Mouse (Mus musculus): ENCODE measurements around the gene Shisa6. TPM values are rescaled to one million over a fixed set of nuclear protein-coding genes. Genes with fewer than 3 reads are reported as not detected.

Shisa6 gene
- polyA plus RNA-seq, 1 experiment from 2014 or later: 0.66 TPM

GRCm38 (mm10) chr11:66526046-66526980 is 549 bp upstream of the Shisa6 start:
- H3K4me1 ChIP-seq: peaks cover 19% of the 10 kb centered on the region
- no peaks in the 10 kb centered on the region for H3K36me3 ChIP-seq (replicated peaks)
- peak; percentile 89 for ATAC-seq (ENCODE audit: low FRiP score)
- peak overlapping the region; percentile 93 for H3K4me2 ChIP-seq
- peak overlapping the region; percentile 68 for H3K9ac ChIP-seq
- peak overlapping the region; percentile 67 for H3K4me3 ChIP-seq (replicated peaks)
- H3K27ac ChIP-seq: 0 out of 2 replicates have a peak overlapping the region, but pooled peaks have one; percentile 31
- H3K9me3 ChIP-seq: no peaks in the 10 kb centered on the region
- WGBS: under 1% methylated on average over 107 of the region's 126 CpGs
- peaks cover 79% of the 10 kb centered on the region for H3K27me3 ChIP-seq

DNA sequence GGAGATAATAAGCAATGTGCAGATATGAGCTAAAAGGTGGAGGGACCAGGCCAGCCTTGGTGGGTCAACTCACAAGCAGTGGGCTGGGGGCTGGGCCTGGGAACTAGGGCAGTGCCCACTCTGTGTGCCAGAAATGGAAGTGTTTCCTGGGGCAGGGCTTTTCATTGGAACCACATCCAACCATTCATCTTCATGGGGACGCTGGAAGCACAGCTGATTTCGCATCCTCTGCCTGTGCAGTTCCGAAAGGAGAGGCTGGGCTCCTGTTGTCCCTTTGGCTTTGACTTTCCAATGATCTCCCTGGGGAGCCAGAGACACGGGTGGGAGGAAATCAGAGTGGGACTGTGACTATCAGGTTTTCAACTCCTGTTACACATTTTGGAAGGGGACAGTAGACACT is 1.5 kb downstream of the Shisa6 start:
- Histone ChIP-seq H3K9ac (no peak overlapping the region), H3K4me2 (0 out of 2 replicates have a peak overlapping the region, but pooled peaks have one; percentile 2), H3K9me3 (no peaks in the 10 kb centered on the region), H3K27me3 (peaks cover 67% of the 10 kb centered on the region), H3K36me3 (replicated peaks) (no peaks in the 10 kb centered on the region), H3K4me1 (peaks cover 19% of the 10 kb centered on the region), H3K27ac (no peak overlapping the region), H3K4me3 (replicated peaks) (no peak overlapping the region; the same call in 1 of the 2 replicates)
- 42% methylated on average over 4 of the region's 4 CpGs for WGBS
- ATAC-seq (ENCODE audit: low FRiP score): no peak

DNA sequence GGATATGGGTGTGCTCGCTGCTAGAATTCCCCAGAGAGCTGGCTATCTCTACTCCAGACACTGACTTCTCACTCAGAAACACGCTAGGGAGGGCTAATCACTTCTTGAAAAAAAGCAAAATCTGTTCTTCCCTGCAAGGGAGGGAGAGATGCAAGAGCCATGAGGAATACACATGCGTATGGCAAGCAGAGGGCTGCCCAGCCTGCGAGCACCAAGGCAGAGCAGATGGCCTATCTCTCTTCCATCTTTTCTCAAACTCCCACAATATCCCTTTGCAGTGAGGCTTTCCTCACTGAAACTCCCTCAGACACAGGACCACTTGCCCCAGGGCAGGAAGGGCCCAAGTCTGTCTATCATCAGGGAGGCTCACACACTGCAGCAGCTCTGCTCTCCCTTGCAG is 3.4 kb downstream of the Shisa6 start:
- 78% methylated on average over 4 of the region's 4 CpGs for WGBS
- peaks cover 52% of the 10 kb centered on the region for H3K27me3 ChIP-seq
- no peak for ATAC-seq (ENCODE audit: low FRiP score)

DNA sequence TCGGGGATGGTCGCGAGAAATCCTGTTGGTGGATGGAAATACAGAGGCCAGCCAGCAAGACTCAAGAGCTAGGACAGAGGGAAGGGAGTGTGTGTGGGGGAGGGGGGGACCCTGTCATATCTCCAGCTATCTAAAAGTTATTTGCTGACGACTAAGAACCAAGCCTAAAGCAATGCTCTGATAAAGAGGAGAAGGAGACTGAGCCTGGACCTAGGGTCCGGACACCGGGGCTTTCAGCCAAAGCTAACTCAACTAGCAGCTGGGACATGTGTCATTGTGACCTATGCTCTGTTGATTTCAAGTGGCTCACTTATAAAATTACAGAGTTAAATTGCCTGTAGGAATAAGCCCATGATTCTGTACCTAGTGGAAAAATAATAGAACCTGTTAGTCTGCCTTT is 6.4 kb downstream of the Shisa6 start:
- H3K4me2 ChIP-seq: no peak overlapping the region
- no peak overlapping the region for H3K4me3 ChIP-seq (replicated peaks)
- no peaks in the 10 kb centered on the region for H3K4me1 ChIP-seq
- H3K27ac ChIP-seq: no peak overlapping the region
- no peak for ATAC-seq (ENCODE audit: low FRiP score)
- H3K36me3 ChIP-seq (replicated peaks): no peaks in the 10 kb centered on the region
- H3K9me3 ChIP-seq: no peaks in the 10 kb centered on the region
- peaks cover 24% of the 10 kb centered on the region for H3K27me3 ChIP-seq
- WGBS: 87% methylated on average over 6 of the region's 6 CpGs
- H3K9ac ChIP-seq: no peak overlapping the region

More for the DNA sequence above, 3.4 kb downstream of the Shisa6 start:
- Histone ChIP-seq H3K4me2 (no peak overlapping the region), H3K36me3 (replicated peaks) (no peaks in the 10 kb centered on the region), H3K4me3 (replicated peaks) (no peak overlapping the region), H3K27ac (no peak overlapping the region), H3K9me3 (no peaks in the 10 kb centered on the region), H3K4me1 (peaks cover 17% of the 10 kb centered on the region), H3K9ac (no peak overlapping the region)

- H3K36me3 ChIP-seq (replicated peaks): no peaks in the 10 kb centered on the region
- H3K9ac ChIP-seq: no peak overlapping the region
- ATAC-seq (ENCODE audit: low FRiP score): no peak
- WGBS: 93% methylated on average over 5 of the region's 5 CpGs
- no peaks in the 10 kb centered on the region for H3K9me3 ChIP-seq
- no peak overlapping the region for H3K27ac ChIP-seq
- H3K4me3 ChIP-seq (replicated peaks): no peak overlapping the region
- H3K4me1 ChIP-seq: no peaks in the 10 kb centered on the region
- no peaks in the 10 kb centered on the region for H3K27me3 ChIP-seq
- H3K4me2 ChIP-seq: no peak overlapping the region
Observed at GRCm38 (mm10) chr11:66514346-66514745, 11.4 kb downstream of the Shisa6 start.

DNA sequence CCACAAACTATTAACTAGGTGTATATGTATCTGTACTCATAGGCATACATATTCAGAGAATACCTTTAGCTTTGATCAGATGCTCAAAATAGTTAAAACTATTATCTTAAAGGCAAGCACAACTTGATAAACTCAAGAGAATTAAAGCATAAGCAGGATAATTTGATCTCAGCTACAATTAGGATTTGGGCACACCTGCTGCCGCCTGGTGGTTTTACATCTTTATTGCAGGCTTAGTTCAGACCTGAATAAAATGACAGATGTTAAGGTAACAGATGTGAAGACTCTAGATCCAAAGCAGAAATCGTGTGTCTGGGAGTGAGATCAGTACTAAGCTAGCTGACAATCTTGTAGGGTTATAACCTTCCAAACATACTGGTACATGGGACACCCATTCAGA is 24.8 kb downstream of the Shisa6 start:
- H3K27ac ChIP-seq: no peak overlapping the region
- 73% methylated on average over 2 of the region's 2 CpGs for WGBS

DNA sequence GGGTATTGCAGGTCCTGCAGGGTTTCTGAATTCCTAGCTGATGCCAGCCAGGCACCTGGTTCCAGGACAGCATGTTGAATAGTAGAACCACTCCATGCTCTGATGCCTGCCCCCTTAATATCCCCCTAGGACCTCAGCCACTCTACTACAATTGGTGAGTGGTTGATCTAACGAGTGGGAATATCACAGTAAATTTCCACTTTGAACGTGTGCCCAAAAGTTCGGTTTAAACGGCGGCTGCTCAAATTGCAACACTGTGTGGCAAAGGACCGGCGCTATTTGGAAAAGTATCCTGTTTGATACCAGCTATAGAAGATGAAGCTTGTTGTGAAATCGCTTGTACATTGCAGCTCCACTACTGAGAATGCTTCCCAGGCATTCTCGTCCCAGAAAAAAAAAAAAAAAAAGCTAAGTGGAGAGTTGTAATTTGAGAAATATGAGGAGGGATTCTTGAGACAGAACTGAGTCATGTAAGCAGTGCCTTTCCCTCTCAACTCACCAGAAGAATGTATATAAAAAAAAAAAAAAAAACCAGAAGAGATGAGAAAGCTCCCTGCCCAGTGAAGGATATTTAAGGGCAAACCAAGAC is 26.8 kb downstream of the Shisa6 start:
- peaks cover 3% of the 10 kb centered on the region; the same call in 1 of the 2 replicates for H3K4me1 ChIP-seq
- no peak overlapping the region for H3K4me2 ChIP-seq
- no peak overlapping the region for H3K9ac ChIP-seq
- no peak overlapping the region for H3K27ac ChIP-seq
- 86% methylated on average over 9 of the region's 9 CpGs for WGBS
- H3K36me3 ChIP-seq (replicated peaks): no peaks in the 10 kb centered on the region
- no peak for ATAC-seq (ENCODE audit: low FRiP score)
- H3K27me3 ChIP-seq: no peaks in the 10 kb centered on the region
- H3K9me3 ChIP-seq: no peaks in the 10 kb centered on the region
- no peak overlapping the region for H3K4me3 ChIP-seq (replicated peaks)

More for the DNA sequence above, 24.8 kb downstream of the Shisa6 start:
- Histone ChIP-seq H3K4me2 (no peak overlapping the region), H3K4me1 (peaks cover 3% of the 10 kb centered on the region; the same call in 1 of the 2 replicates), H3K9ac (no peak overlapping the region), H3K27me3 (no peaks in the 10 kb centered on the region), H3K4me3 (replicated peaks) (no peak overlapping the region), H3K36me3 (replicated peaks) (no peaks in the 10 kb centered on the region), H3K9me3 (no peaks in the 10 kb centered on the region)
- ATAC-seq (ENCODE audit: low FRiP score): no peak

GRCm38 (mm10) chr11:66496235-66496634 is 29.5 kb downstream of the Shisa6 start:
- WGBS: 83% methylated on average over 9 of the region's 9 CpGs
- no peak overlapping the region for H3K4me2 ChIP-seq
- H3K9me3 ChIP-seq: no peaks in the 10 kb centered on the region
- H3K4me1 ChIP-seq: peaks cover 3% of the 10 kb centered on the region; the same call in 1 of the 2 replicates
- no peaks in the 10 kb centered on the region for H3K36me3 ChIP-seq (replicated peaks)
- H3K4me3 ChIP-seq (replicated peaks): no peak overlapping the region
- no peaks in the 10 kb centered on the region for H3K27me3 ChIP-seq
- H3K9ac ChIP-seq: no peak overlapping the region
- no peak for ATAC-seq (ENCODE audit: low FRiP score)
- H3K27ac ChIP-seq: no peak overlapping the region

DNA sequence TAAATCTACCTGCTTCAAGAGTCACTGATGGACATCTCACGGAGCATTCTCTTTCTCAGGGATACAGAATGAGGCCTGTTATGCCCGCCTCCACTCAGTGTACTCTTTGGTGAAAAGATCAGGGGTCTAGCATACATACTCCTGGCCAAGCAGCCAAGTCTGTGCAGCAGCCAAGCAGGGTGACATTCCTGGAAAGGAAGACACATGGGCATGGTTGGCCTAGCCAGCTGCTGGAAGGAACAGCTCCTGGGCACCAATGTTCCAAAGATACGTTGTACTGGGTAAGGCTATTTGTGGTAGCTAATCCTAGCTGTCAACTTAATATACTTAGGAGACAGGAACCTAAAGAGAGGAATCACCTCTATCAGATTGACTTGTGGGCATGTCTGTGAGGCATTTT is 31.4 kb downstream of the Shisa6 start:
- no peak overlapping the region for H3K27ac ChIP-seq
- H3K4me3 ChIP-seq (replicated peaks): no peak overlapping the region
- no peak overlapping the region for H3K9ac ChIP-seq
- ATAC-seq (ENCODE audit: low FRiP score): no peak
- no peaks in the 10 kb centered on the region for H3K9me3 ChIP-seq
- H3K4me1 ChIP-seq: no peaks in the 10 kb centered on the region
- 90% methylated on average over 3 of the region's 3 CpGs for WGBS
- H3K36me3 ChIP-seq (replicated peaks): no peaks in the 10 kb centered on the region
- no peak overlapping the region for H3K4me2 ChIP-seq
- H3K27me3 ChIP-seq: no peaks in the 10 kb centered on the region

DNA sequence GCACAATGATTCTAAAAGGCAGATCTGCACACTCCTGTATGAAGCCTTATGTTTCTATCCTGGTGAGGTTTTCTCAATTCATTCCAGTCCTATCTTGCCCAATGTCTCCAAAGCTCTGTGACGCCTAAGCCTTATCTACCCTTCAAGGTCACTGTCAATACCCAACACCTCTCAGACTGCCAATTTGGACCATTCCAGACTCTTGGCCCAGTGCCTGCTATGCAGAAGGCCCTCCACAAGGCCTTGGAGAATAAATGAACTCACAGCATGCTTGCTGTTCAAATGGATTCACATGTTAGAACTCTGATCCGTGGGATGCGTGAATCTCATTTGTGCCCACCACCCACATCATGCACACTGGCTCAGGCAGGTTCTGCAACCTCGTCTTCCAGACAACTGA is 38.0 kb downstream of the Shisa6 start:
- Histone ChIP-seq H3K27me3 (no peaks in the 10 kb centered on the region), H3K27ac (no peak overlapping the region), H3K4me1 (no peaks in the 10 kb centered on the region), H3K9ac (no peak overlapping the region), H3K4me3 (replicated peaks) (no peak overlapping the region), H3K36me3 (replicated peaks) (no peaks in the 10 kb centered on the region), H3K4me2 (no peak overlapping the region), H3K9me3 (no peaks in the 10 kb centered on the region)
- no peak for ATAC-seq (ENCODE audit: low FRiP score)
- 85% methylated on average over 4 of the region's 4 CpGs for WGBS

GRCm38 (mm10) chr11:66482501-66482900 is 43.3 kb downstream of the Shisa6 start:
- Histone ChIP-seq H3K36me3 (replicated peaks) (no peaks in the 10 kb centered on the region), H3K4me1 (no peaks in the 10 kb centered on the region), H3K4me2 (no peak overlapping the region), H3K9ac (no peak overlapping the region), H3K9me3 (no peaks in the 10 kb centered on the region), H3K27ac (no peak overlapping the region), H3K4me3 (replicated peaks) (no peak overlapping the region), H3K27me3 (no peaks in the 10 kb centered on the region)
- no peak for ATAC-seq (ENCODE audit: low FRiP score)
- WGBS: 84% methylated on average over 6 of the region's 6 CpGs

DNA sequence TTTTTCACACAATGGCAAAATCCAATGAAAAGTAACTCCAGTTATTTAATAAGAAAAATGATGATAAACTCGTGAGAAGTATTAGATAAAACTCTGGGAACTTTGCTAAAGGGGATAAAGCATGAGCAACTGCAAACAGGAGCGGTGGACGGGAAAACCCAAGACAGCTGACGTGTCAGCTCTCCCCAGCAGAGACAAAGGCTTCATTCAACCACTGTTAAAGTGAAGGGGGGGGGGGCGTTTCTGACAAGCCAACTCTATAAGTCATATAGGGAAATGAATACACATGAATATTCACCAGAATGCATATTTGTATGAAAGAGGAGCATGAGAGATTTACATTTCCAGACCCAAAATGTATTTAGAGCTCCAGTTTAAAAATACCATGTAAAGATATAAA is 83.1 kb downstream of the Shisa6 start:
- Histone ChIP-seq H3K27ac (no peak overlapping the region), H3K4me3 (replicated peaks) (no peak overlapping the region), H3K4me2 (no peak overlapping the region), H3K9me3 (no peaks in the 10 kb centered on the region), H3K36me3 (replicated peaks) (no peaks in the 10 kb centered on the region), H3K27me3 (no peaks in the 10 kb centered on the region), H3K4me1 (peaks cover 6% of the 10 kb centered on the region), H3K9ac (no peak overlapping the region)
- ATAC-seq (ENCODE audit: low FRiP score): no peak
- WGBS: 6% methylated on average over 5 of the region's 5 CpGs
